Mouse (Mus musculus): ENCODE data around the gene Ppp2r2c. TPM values are rescaled to one million over a fixed set of nuclear protein-coding genes. Genes with fewer than 3 reads are reported as not detected.

Gene Ppp2r2c
- not detected in 2 replicates for polyA plus RNA-seq (2012)

- Histone ChIP-seq H3K9me3 (ENCODE audit: control insufficient read depth, low read length) (no peaks in the 10 kb centered on the region), H3K36me3 (ENCODE audit: control insufficient read depth) (no peaks in the 10 kb centered on the region), H3K27me3 (ENCODE audit: control insufficient read depth) (peaks cover 64% of the 10 kb centered on the region), H3K4me3 (replicated peaks) (no peak within 1 kb of the TSS), H3K4me1 (ENCODE audit: control insufficient read depth) (no peaks in the 10 kb centered on the region)
- TF ChIP-seq TAL1 (IDR thresholded peaks at IDR 0.05; ENCODE audit: low read length) = no peak
- TF ChIP-seq GATA1 (IDR thresholded peaks at IDR 0.05; ENCODE audit: low read length) = no peak
Measured at GRCm38 (mm10) chr5:36868266-36869090, at the start of gene Ppp2r2c. TSS of gene Ppp2r2c (plus strand) at chr5:36868513.

DNA sequence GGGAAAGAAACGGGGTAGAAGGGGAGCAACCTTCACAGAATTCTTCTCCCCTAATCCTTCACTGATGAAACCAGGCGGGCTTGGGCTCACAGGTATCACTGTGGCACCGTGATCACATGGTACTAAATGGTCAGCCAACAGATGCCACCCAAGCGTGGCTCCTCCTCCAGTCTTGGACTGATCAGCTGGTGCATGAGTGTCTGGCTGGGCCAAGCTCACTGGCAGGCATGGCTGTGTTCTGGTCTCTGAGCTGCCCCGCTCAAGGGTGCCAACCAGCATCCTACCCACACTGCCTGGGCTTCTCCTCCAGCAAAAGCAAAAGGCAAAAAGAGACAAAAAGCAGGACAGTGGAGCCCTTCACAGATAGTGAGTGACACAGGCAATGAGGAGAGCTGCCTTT lies 48.6 kb upstream of the Ppp2r2c start:
- no peak for TF ChIP-seq TAL1 (IDR thresholded peaks at IDR 0.05; ENCODE audit: low read length)
- no peak for TF ChIP-seq GATA1 (IDR thresholded peaks at IDR 0.05; ENCODE audit: low read length)
- Histone ChIP-seq H3K9me3 (ENCODE audit: control insufficient read depth, low read length) (no peaks in the 10 kb centered on the region), H3K36me3 (ENCODE audit: control insufficient read depth) (peaks cover 77% of the 10 kb centered on the region), H3K27me3 (ENCODE audit: control insufficient read depth) (no peaks in the 10 kb centered on the region), H3K4me1 (ENCODE audit: control insufficient read depth) (no peaks in the 10 kb centered on the region), H3K4me3 (replicated peaks) (no peak overlapping the region)

GRCm38 (mm10) chr5:36820142-36820541 lies 48.2 kb upstream of the Ppp2r2c start:
- no peak for TF ChIP-seq GATA1 (IDR thresholded peaks at IDR 0.05; ENCODE audit: low read length)
- no peak for TF ChIP-seq TAL1 (IDR thresholded peaks at IDR 0.05; ENCODE audit: low read length)

DNA sequence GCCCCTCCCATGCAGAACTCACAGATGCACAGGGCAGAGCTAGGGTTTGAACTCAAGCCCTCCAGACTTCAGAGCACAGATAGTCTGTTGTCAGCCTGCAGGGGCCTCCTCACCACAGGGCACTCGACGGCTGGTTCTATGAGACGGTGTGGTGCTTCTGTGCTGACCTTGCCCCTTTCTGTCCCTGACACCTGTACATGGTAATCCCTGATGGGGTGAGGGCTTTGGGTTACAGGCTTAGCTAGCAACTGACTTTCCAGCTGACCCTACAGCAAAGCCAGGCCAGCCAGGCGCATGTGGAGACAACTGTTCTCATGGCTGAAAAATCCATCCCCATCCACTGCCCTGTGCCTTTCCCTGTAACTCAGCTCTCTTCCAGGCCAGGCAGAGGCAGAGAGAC lies 45.4 kb upstream of the Ppp2r2c start:
- peaks cover 76% of the 10 kb centered on the region for H3K36me3 ChIP-seq (ENCODE audit: control insufficient read depth)
- no peaks in the 10 kb centered on the region for H3K27me3 ChIP-seq (ENCODE audit: control insufficient read depth)
- TF ChIP-seq TAL1 (IDR thresholded peaks at IDR 0.05; ENCODE audit: low read length) (no peak), GATA1 (IDR thresholded peaks at IDR 0.05; ENCODE audit: low read length) (no peak)
- no peaks in the 10 kb centered on the region for H3K9me3 ChIP-seq (ENCODE audit: control insufficient read depth, low read length)
- no peak overlapping the region for H3K4me3 ChIP-seq (replicated peaks)
- no peaks in the 10 kb centered on the region for H3K4me1 ChIP-seq (ENCODE audit: control insufficient read depth)

More at GRCm38 (mm10) chr5:36820142-36820541, 48.2 kb upstream of the Ppp2r2c start:
- Histone ChIP-seq H3K27me3 (ENCODE audit: control insufficient read depth) (no peaks in the 10 kb centered on the region), H3K4me1 (ENCODE audit: control insufficient read depth) (no peaks in the 10 kb centered on the region), H3K4me3 (replicated peaks) (no peak overlapping the region), H3K9me3 (ENCODE audit: control insufficient read depth, low read length) (no peaks in the 10 kb centered on the region), H3K36me3 (ENCODE audit: control insufficient read depth) (peaks cover 75% of the 10 kb centered on the region)

GRCm38 (mm10) chr5:36829098-36829497 lies 39.2 kb upstream of the Ppp2r2c start:
- H3K9me3 ChIP-seq (ENCODE audit: control insufficient read depth, low read length) = no peaks in the 10 kb centered on the region
- TF ChIP-seq GATA1 (IDR thresholded peaks at IDR 0.05; ENCODE audit: low read length) (no peak), TAL1 (IDR thresholded peaks at IDR 0.05; ENCODE audit: low read length) (no peak)
- H3K27me3 ChIP-seq (ENCODE audit: control insufficient read depth) = no peaks in the 10 kb centered on the region
- peaks cover 30% of the 10 kb centered on the region for H3K36me3 ChIP-seq (ENCODE audit: control insufficient read depth)
- H3K4me1 ChIP-seq (ENCODE audit: control insufficient read depth) = peaks cover 17% of the 10 kb centered on the region
- H3K4me3 ChIP-seq (replicated peaks) = no peak overlapping the region

- Histone ChIP-seq H3K9me3 (ENCODE audit: control insufficient read depth, low read length) (no peaks in the 10 kb centered on the region), H3K4me1 (ENCODE audit: control insufficient read depth) (peaks cover 17% of the 10 kb centered on the region), H3K36me3 (ENCODE audit: control insufficient read depth) (peaks cover 24% of the 10 kb centered on the region), H3K27me3 (ENCODE audit: control insufficient read depth) (no peaks in the 10 kb centered on the region), H3K4me3 (replicated peaks) (peak within 1 kb of the TSS; percentile 71)
- no peak for TF ChIP-seq GATA1 (IDR thresholded peaks at IDR 0.05; ENCODE audit: low read length)
- no peak for TF ChIP-seq TAL1 (IDR thresholded peaks at IDR 0.05; ENCODE audit: low read length)
Measured at GRCm38 (mm10) chr5:36829913-36830879, 38.1 kb upstream of the Ppp2r2c start, which contains the start of gene Man2b2. TSS of gene Man2b2 (minus strand) at chr5:36830653.

GRCm38 (mm10) chr5:36831272-36831671 lies 37.0 kb upstream of the Ppp2r2c start:
- TF ChIP-seq TAL1 (IDR thresholded peaks at IDR 0.05; ENCODE audit: low read length) = no peak
- no peak for TF ChIP-seq GATA1 (IDR thresholded peaks at IDR 0.05; ENCODE audit: low read length)
- peaks cover 15% of the 10 kb centered on the region for H3K36me3 ChIP-seq (ENCODE audit: control insufficient read depth)
- no peaks in the 10 kb centered on the region for H3K27me3 ChIP-seq (ENCODE audit: control insufficient read depth)
- no peak overlapping the region for H3K4me3 ChIP-seq (replicated peaks)
- H3K4me1 ChIP-seq (ENCODE audit: control insufficient read depth) = peaks cover 17% of the 10 kb centered on the region
- H3K9me3 ChIP-seq (ENCODE audit: control insufficient read depth, low read length) = no peaks in the 10 kb centered on the region

DNA sequence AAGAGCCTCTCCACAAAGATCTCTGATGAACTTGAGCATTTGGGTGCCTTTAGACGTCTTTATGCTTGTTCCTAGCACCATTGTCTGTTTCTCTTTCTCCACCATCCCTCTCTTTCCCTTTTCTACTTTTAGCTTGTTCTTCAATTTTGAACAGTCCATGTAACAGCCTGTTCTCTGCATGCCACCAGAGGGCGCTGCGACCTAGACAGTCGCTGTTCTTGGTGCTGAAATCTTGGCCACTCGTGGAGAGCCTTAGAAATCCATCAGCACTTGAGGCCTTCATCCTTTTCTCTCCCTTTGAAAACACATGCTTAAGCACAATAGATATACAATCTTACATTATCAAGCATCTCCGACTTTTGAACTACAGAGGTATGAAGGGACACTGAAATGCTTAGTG lies 32.4 kb upstream of the Ppp2r2c start:
- no peaks in the 10 kb centered on the region for H3K4me1 ChIP-seq (ENCODE audit: control insufficient read depth)
- no peaks in the 10 kb centered on the region for H3K36me3 ChIP-seq (ENCODE audit: control insufficient read depth)
- no peaks in the 10 kb centered on the region for H3K9me3 ChIP-seq (ENCODE audit: control insufficient read depth, low read length)
- no peak overlapping the region for H3K4me3 ChIP-seq (replicated peaks)
- H3K27me3 ChIP-seq (ENCODE audit: control insufficient read depth) = no peaks in the 10 kb centered on the region
- TF ChIP-seq GATA1 (IDR thresholded peaks at IDR 0.05; ENCODE audit: low read length) (no peak), TAL1 (IDR thresholded peaks at IDR 0.05; ENCODE audit: low read length) (no peak)

GRCm38 (mm10) chr5:36839032-36839431 lies 29.3 kb upstream of the Ppp2r2c start:
- H3K4me1 ChIP-seq (ENCODE audit: control insufficient read depth) = no peaks in the 10 kb centered on the region
- H3K36me3 ChIP-seq (ENCODE audit: control insufficient read depth) = no peaks in the 10 kb centered on the region
- H3K4me3 ChIP-seq (replicated peaks) = no peak overlapping the region
- H3K27me3 ChIP-seq (ENCODE audit: control insufficient read depth) = no peaks in the 10 kb centered on the region
- peaks cover 5% of the 10 kb centered on the region; the same call in 1 of the 2 replicates for H3K9me3 ChIP-seq (ENCODE audit: control insufficient read depth, low read length)
- TF ChIP-seq TAL1 (IDR thresholded peaks at IDR 0.05; ENCODE audit: low read length) (no peak), GATA1 (IDR thresholded peaks at IDR 0.05; ENCODE audit: low read length) (no peak)

Data from erythroblast, embryonic 14.5 days (primary cell).